Mouse (Mus musculus) forebrain, embryonic 16.5 days (tissue): ENCODE measurements around the gene Nr2f6. TPM values are rescaled to one million over a fixed set of nuclear protein-coding genes. Genes with fewer than 3 reads are reported as not detected.

Experiments used
- ATAC-seq: fragments of 200-750 bp; cut with Nextera tagmentation; 2 replicates; pipeline ENCODE4 v1.8.0; 2017; ENCODE audit warnings: mild to moderate bottlenecking, moderate library complexity
- H3K27ac ChIP-seq: fragments of 300-500 bp; sonication (generic); 2 replicates; pipeline ENCODE4 v1.5.1; 2014; ENCODE audit warnings: low read length, control low read depth
- H3K27me3 ChIP-seq: fragments of 300-500 bp; sonication (generic); replicated peaks from 2 replicates; pipeline ENCODE4 v1.6.1; 2014; ENCODE audit warnings: low read length; ENCODE audit not compliant: control insufficient read depth, insufficient read depth
- H3K36me3 ChIP-seq: fragments of 300-500 bp; sonication (generic); 2 replicates; pipeline ENCODE4 v1.6.1; 2014; ENCODE audit not compliant: control insufficient read depth, insufficient read depth
- H3K4me1 ChIP-seq: fragments of 300-500 bp; sonication (generic); replicated peaks from 2 replicates; pipeline ENCODE4 v1.6.1; 2014; ENCODE audit warnings: low read length; ENCODE audit not compliant: control insufficient read depth, insufficient read depth
- H3K4me2 ChIP-seq: fragments of 300-500 bp; sonication (generic); 2 replicates; pipeline ENCODE4 v1.6.1; 2014; ENCODE audit warnings: mild to moderate bottlenecking, low read length, control low read depth
- H3K4me3 ChIP-seq: fragments of 300-500 bp; sonication (generic); replicated peaks from 2 replicates; pipeline ENCODE4 v1.5.1; 2014; ENCODE audit warnings: mild to moderate bottlenecking, low read length, control low read depth
- H3K9ac ChIP-seq: fragments of 300-500 bp; sonication (generic); replicated peaks from 2 replicates; pipeline ENCODE4 v1.6.1; 2014; ENCODE audit warnings: low read depth, low read length, control low read depth
- H3K9me3 ChIP-seq: fragments of 300-500 bp; sonication (generic); 2 replicates; pipeline ENCODE4 v1.6.1; 2016; ENCODE audit warnings: low read length; ENCODE audit not compliant: control insufficient read depth
- WGBS: fragments of 180-500 bp; shearing (Covaris S2); extraction: QIAGEN DNeasy Blood & Tissue Kit; methylation state at CpG from one replicate; pipeline ENCODE4 v1.1.7; 2014; 5-methylcytosine and 5-hydroxymethylcytosine counted together
- polyA plus RNA-seq: library from polyadenylated mRNA; unstranded; fragments of >200 nt; fragmentation: Nextera tagmentation; extraction: Ambion mirVana; gene quantifications from 2 replicates; pipeline ENCODE4 v1.2.1, GENCODE M21; 2015

Nr2f6 gene
- polyA plus RNA-seq, 1 experiment from 2014 or later: 11.8 TPM

- Histone ChIP-seq H3K9ac (no peak overlapping the region), H3K4me3 (no peak overlapping the region), H3K36me3 (no peaks in the 10 kb centered on the region), H3K27me3 (no peaks in the 10 kb centered on the region), H3K9me3 (no peaks in the 10 kb centered on the region), H3K4me2 (no peak overlapping the region), H3K27ac (no peak overlapping the region), H3K4me1 (peaks cover 11% of the 10 kb centered on the region)
- no peak for ATAC-seq
- 77% methylated on average over 7 of the region's 7 CpGs for WGBS
Measured at GRCm38 (mm10) chr8:71394481-71394880, 12.7 kb upstream of the Nr2f6 start.

GRCm38 (mm10) chr8:71392871-71393270 lies 11.1 kb upstream of the Nr2f6 start:
- 3% methylated on average over 3 of the region's 3 CpGs for WGBS
- no peak overlapping the region for H3K4me2 ChIP-seq
- no peak for ATAC-seq
- no peaks in the 10 kb centered on the region for H3K36me3 ChIP-seq
- H3K9me3 ChIP-seq: no peaks in the 10 kb centered on the region
- H3K27me3 ChIP-seq: no peaks in the 10 kb centered on the region
- peaks cover 11% of the 10 kb centered on the region for H3K4me1 ChIP-seq
- no peak overlapping the region for H3K4me3 ChIP-seq
- no peak overlapping the region for H3K9ac ChIP-seq
- H3K27ac ChIP-seq: no peak overlapping the region

- Histone ChIP-seq H3K27me3 (no peaks in the 10 kb centered on the region), H3K36me3 (no peaks in the 10 kb centered on the region), H3K4me2 (no peak overlapping the region), H3K4me1 (peaks cover 6% of the 10 kb centered on the region), H3K9me3 (no peaks in the 10 kb centered on the region), H3K27ac (no peak overlapping the region), H3K4me3 (no peak overlapping the region), H3K9ac (no peak overlapping the region)
- WGBS: 79% methylated on average over 5 of the region's 5 CpGs
- ATAC-seq: no peak
Measured at GRCm38 (mm10) chr8:71392391-71392790, 10.6 kb upstream of the Nr2f6 start.

GRCm38 (mm10) chr8:71391696-71392095 lies 9.9 kb upstream of the Nr2f6 start:
- Histone ChIP-seq H3K9ac (no peak overlapping the region), H3K9me3 (no peaks in the 10 kb centered on the region), H3K4me1 (peaks cover 4% of the 10 kb centered on the region), H3K4me3 (no peak overlapping the region), H3K27ac (no peak overlapping the region), H3K27me3 (no peaks in the 10 kb centered on the region), H3K36me3 (no peaks in the 10 kb centered on the region), H3K4me2 (no peak overlapping the region)
- ATAC-seq: no peak
- 89% methylated on average over 2 of the region's 2 CpGs for WGBS

GRCm38 (mm10) chr8:71388267-71388666 lies 6.5 kb upstream of the Nr2f6 start:
- no peak overlapping the region for H3K9ac ChIP-seq
- H3K36me3 ChIP-seq: no peaks in the 10 kb centered on the region
- H3K9me3 ChIP-seq: no peaks in the 10 kb centered on the region
- H3K4me3 ChIP-seq: no peak overlapping the region
- no peak overlapping the region for H3K4me2 ChIP-seq
- WGBS: 74% methylated on average over 1 of the region's 1 CpGs
- no peak for ATAC-seq
- no peak overlapping the region for H3K27ac ChIP-seq
- no peaks in the 10 kb centered on the region for H3K4me1 ChIP-seq
- no peaks in the 10 kb centered on the region for H3K27me3 ChIP-seq

- no peak for ATAC-seq
- Histone ChIP-seq H3K27ac (no peak overlapping the region), H3K4me2 (no peak overlapping the region), H3K9ac (no peak overlapping the region), H3K9me3 (no peaks in the 10 kb centered on the region), H3K4me1 (peaks cover 15% of the 10 kb centered on the region), H3K4me3 (no peak overlapping the region), H3K27me3 (peaks cover 6% of the 10 kb centered on the region; the same call in 1 of the 2 replicates), H3K36me3 (no peaks in the 10 kb centered on the region)
- WGBS: 73% methylated on average over 12 of the region's 12 CpGs
Measured at GRCm38 (mm10) chr8:71385212-71385835, 3.6 kb upstream of the Nr2f6 start.

- Histone ChIP-seq H3K4me2 (no peak overlapping the region), H3K9ac (no peak overlapping the region), H3K36me3 (no peaks in the 10 kb centered on the region), H3K4me3 (no peak overlapping the region), H3K27ac (no peak overlapping the region), H3K9me3 (no peaks in the 10 kb centered on the region), H3K27me3 (peaks cover 6% of the 10 kb centered on the region; the same call in 1 of the 2 replicates), H3K4me1 (peaks cover 26% of the 10 kb centered on the region)
- no peak for ATAC-seq
- WGBS: 58% methylated on average over 3 of the region's 3 CpGs
Measured at GRCm38 (mm10) chr8:71383860-71384259, 2.1 kb upstream of the Nr2f6 start.

- ATAC-seq: no peak
- Histone ChIP-seq H3K27me3 (peaks cover 6% of the 10 kb centered on the region; the same call in 1 of the 2 replicates), H3K9ac (no peak overlapping the region), H3K36me3 (no peaks in the 10 kb centered on the region), H3K4me2 (no peak overlapping the region), H3K4me1 (peaks cover 26% of the 10 kb centered on the region), H3K4me3 (no peak overlapping the region), H3K9me3 (no peaks in the 10 kb centered on the region), H3K27ac (no peak overlapping the region)
- WGBS: 22% methylated on average over 12 of the region's 12 CpGs
Measured at GRCm38 (mm10) chr8:71383396-71383795, 1.6 kb upstream of the Nr2f6 start.

- Histone ChIP-seq H3K4me3 (peak overlapping the region; percentile 72), H3K9ac (peak overlapping the region; percentile 79), H3K4me1 (peaks cover 26% of the 10 kb centered on the region), H3K27me3 (peaks cover 6% of the 10 kb centered on the region; the same call in 1 of the 2 replicates), H3K36me3 (0 out of 2 replicates have a peak, but pooled peaks cover 2% of the 10 kb centered on the region), H3K27ac (peak overlapping the region; percentile 62; the same call in 1 of the 2 replicates), H3K9me3 (no peaks in the 10 kb centered on the region), H3K4me2 (peak overlapping the region; percentile 95)
- 3% methylated on average over 52 of the region's 80 CpGs for WGBS
- ATAC-seq: peak; percentile 71
Measured at GRCm38 (mm10) chr8:71381971-71382961, 506 bp upstream of the Nr2f6 start.
